In genomic region chr3:27249030-27249429, GRCm38 (mm10) we compare ENCODE assay signal across 27 mouse cellular contexts.
DNase-seq lines count a peak whose midpoint lies in the region; ATAC-seq and TF ChIP-seq lines count a peak whose summit lies in the region.
"Had no signal": no experiment of that assay in that cellular context is flagged by ENCODE, and none has a peak within 500 bp of the region (broad histone marks: within the 10 kb centered on the region; RNA-seq: fewer than 3 reads in every experiment).

No protein-coding gene starts in this region.

- no peak overlapping the region for H3K9ac ChIP-seq in hindbrain, postnatal 0 days (replicated peaks; ENCODE audit: low read length)
- H3K9ac ChIP-seq in hindbrain, embryonic 14.5 days = no peak overlapping the region
- no peak overlapping the region for H3K9ac ChIP-seq in kidney, embryonic 16.5 days (replicated peaks; ENCODE audit: low read length)
- H3K9ac ChIP-seq: forebrain, embryonic 13.5 days; heart, embryonic 12.5 days; heart, embryonic 15.5 days; hindbrain, embryonic 13.5 days had no signal

- ATAC-seq in hindbrain, postnatal 0 days = 0 out of 2 replicates have a peak, but pooled peaks have one; percentile 24
- no peak for ATAC-seq in hindbrain, embryonic 14.5 days (ENCODE audit: low FRiP score)
- ATAC-seq in kidney, embryonic 16.5 days (ENCODE audit: low FRiP score, low TSS enrichment) = peak; percentile 17; the same call in 1 of the 2 replicates
- ATAC-seq: forebrain, embryonic 13.5 days; forebrain, embryonic 16.5 days; Patski had no signal

- H3K4me2 ChIP-seq in hindbrain, postnatal 0 days (ENCODE audit: low read depth, low read length) = no peak overlapping the region
- H3K4me2 ChIP-seq in hindbrain, embryonic 14.5 days (replicated peaks) = no peak overlapping the region
- H3K4me2 ChIP-seq in kidney, embryonic 16.5 days (replicated peaks; ENCODE audit: low read depth, low read length) = no peak overlapping the region
- H3K4me2 ChIP-seq: forebrain, embryonic 13.5 days; heart, embryonic 12.5 days; heart, embryonic 15.5 days; hindbrain, embryonic 13.5 days had no signal

- H3K36me3 ChIP-seq in hindbrain, postnatal 0 days (ENCODE audit: insufficient read depth, low read length) = no peaks in the 10 kb centered on the region
- H3K36me3 ChIP-seq in hindbrain, embryonic 14.5 days (replicated peaks; ENCODE audit: control insufficient read depth, insufficient read depth) = no peaks in the 10 kb centered on the region
- no peaks in the 10 kb centered on the region for H3K36me3 ChIP-seq in kidney, embryonic 16.5 days (ENCODE audit: insufficient read depth, low read length)
- H3K36me3 ChIP-seq: forebrain, embryonic 10.5 days; heart, embryonic 12.5 days; heart, embryonic 15.5 days; hindbrain, embryonic 10.5 days; hindbrain, embryonic 13.5 days had no signal

- TF ChIP-seq CTCF in hindbrain, postnatal 0 days (IDR thresholded peaks at IDR 0.05; ENCODE audit: low read depth) = no peak

- no peaks in the 10 kb centered on the region for H3K27me3 ChIP-seq in hindbrain, postnatal 0 days (ENCODE audit: insufficient read depth, low read length)
- H3K27me3 ChIP-seq in hindbrain, embryonic 14.5 days (ENCODE audit: control insufficient read depth, insufficient read depth, low read length) = no peaks in the 10 kb centered on the region
- no peaks in the 10 kb centered on the region for H3K27me3 ChIP-seq in kidney, embryonic 16.5 days (ENCODE audit: insufficient read depth, low read length)
- H3K27me3 ChIP-seq: CH12.LX; forebrain, embryonic 13.5 days; heart, embryonic 12.5 days; heart, embryonic 15.5 days; hindbrain, embryonic 13.5 days had no signal

- WGBS in hindbrain, postnatal 0 days = 90% methylated on average over 9 of the region's 9 CpGs
- 86% methylated on average over 9 of the region's 9 CpGs for WGBS in hindbrain, embryonic 14.5 days
- 82% methylated on average over 9 of the region's 9 CpGs for WGBS in kidney, embryonic 16.5 days

- H3K4me1 ChIP-seq in hindbrain, postnatal 0 days (ENCODE audit: insufficient read depth, low read length) = no peaks in the 10 kb centered on the region
- no peaks in the 10 kb centered on the region for H3K4me1 ChIP-seq in hindbrain, embryonic 14.5 days (replicated peaks; ENCODE audit: control insufficient read depth, insufficient read depth, low read length)
- no peaks in the 10 kb centered on the region for H3K4me1 ChIP-seq in kidney, embryonic 16.5 days (ENCODE audit: insufficient read depth, low read length)
- H3K4me1 ChIP-seq: forebrain, embryonic 10.5 days; forebrain, embryonic 13.5 days; heart, embryonic 12.5 days; heart, embryonic 15.5 days; hindbrain, embryonic 10.5 days; hindbrain, embryonic 13.5 days had no signal

- no peak overlapping the region for H3K27ac ChIP-seq in hindbrain, postnatal 0 days
- no peak overlapping the region for H3K27ac ChIP-seq in hindbrain, embryonic 14.5 days
- no peak overlapping the region; the same call in 1 of the 2 replicates for H3K27ac ChIP-seq in kidney, embryonic 16.5 days (ENCODE audit: low read length)
- H3K27ac ChIP-seq: forebrain, embryonic 10.5 days; forebrain, embryonic 13.5 days; heart, embryonic 15.5 days; hindbrain, embryonic 10.5 days; hindbrain, embryonic 13.5 days had no signal

- no peak overlapping the region for H3K4me3 ChIP-seq in hindbrain, postnatal 0 days (ENCODE audit: low read length)
- no peak overlapping the region for H3K4me3 ChIP-seq in hindbrain, embryonic 14.5 days (replicated peaks; ENCODE audit: low read length)
- no peak overlapping the region for H3K4me3 ChIP-seq in kidney, embryonic 16.5 days (ENCODE audit: low read length)
- H3K4me3 ChIP-seq: forebrain, embryonic 10.5 days; forebrain, embryonic 13.5 days; heart, embryonic 12.5 days; heart, embryonic 15.5 days; hindbrain, embryonic 10.5 days; hindbrain, embryonic 13.5 days had no signal

- H3K9me3 ChIP-seq in hindbrain, postnatal 0 days (ENCODE audit: low read length) = no peaks in the 10 kb centered on the region
- H3K9me3 ChIP-seq in hindbrain, embryonic 14.5 days (ENCODE audit: control insufficient read depth, low read length) = no peaks in the 10 kb centered on the region
- H3K9me3 ChIP-seq in kidney, embryonic 16.5 days (ENCODE audit: low read length) = no peaks in the 10 kb centered on the region
- H3K9me3 ChIP-seq: forebrain, embryonic 10.5 days; forebrain, embryonic 13.5 days; G1E; heart, embryonic 12.5 days; heart, embryonic 15.5 days; hindbrain, embryonic 10.5 days; hindbrain, embryonic 13.5 days had no signal

- DNase-seq in hindbrain, postnatal 0 days (ENCODE audit: low spot score) = no peak
- DNase-seq in hindbrain, embryonic 14.5 days (ENCODE audit: low spot score) = no peak
- DNase-seq in kidney, adult 9 months = peak; percentile 73
- no peak for DNase-seq in kidney, postnatal 10 days
- DNase-seq in kidney, adult 11 months = no peak
- no peak for DNase-seq in thymus, postnatal 4 days
- DNase-seq: adrenal gland, postnatal 10 days; adrenal gland, postnatal 36 days; B cell, adult 2 months; cerebellum, adult 18-20 months; cerebellum, adult 9-10 months; cerebellum, postnatal 14 days; gastrocnemius, postnatal 10 days; gastrocnemius, postnatal 36 days; heart, postnatal 10 days; heart, postnatal 36 days had no signal
